Mouse (Mus musculus): Measurements from ENCODE around the gene Enox1. TPM values are rescaled to one million over a fixed set of nuclear protein-coding genes. Genes with fewer than 3 reads are reported as not detected.

Enox1 gene
- total and polyA plus RNA-seq, 3 experiments: not detected

DNA sequence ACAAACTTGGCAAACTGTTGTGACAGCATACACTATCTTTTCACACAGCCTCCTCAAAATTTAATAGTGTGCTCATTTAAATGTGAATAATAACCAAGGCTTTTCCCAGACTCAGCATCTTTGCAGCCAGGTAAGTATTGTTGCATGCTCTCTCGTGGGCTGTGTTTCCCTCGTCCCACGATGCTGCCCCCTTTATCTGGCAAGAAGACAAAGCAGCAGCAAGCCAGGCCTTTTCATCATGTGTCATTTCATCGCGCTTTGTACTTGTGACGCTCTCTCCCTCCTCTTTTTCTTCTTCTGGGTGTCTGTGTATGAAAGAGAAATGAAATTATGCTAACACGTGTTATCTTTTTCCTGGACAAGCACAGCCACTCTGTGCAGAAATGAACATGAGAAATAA lies 421.8 kb downstream of the Enox1 start:
- Histone ChIP-seq H3K9ac (ENCODE audit: insufficient read depth, low read depth) (no peak overlapping the region), H3K4me3 (replicated peaks in 1 of 3; ENCODE audit: low read depth in 2 of 3, low read length in 2 of 3, poor library complexity in 1 of 3) (no peak overlapping the region), H3K4me1 (ENCODE audit: control insufficient read depth in 1 of 2, insufficient read depth in 2 of 2) (no peaks in the 10 kb centered on the region), H3K27ac (ENCODE audit: insufficient read depth, low read depth) (no peak overlapping the region), H3K27me3 (replicated peaks) (no peaks in the 10 kb centered on the region), H3K36me3 (replicated peaks in 1 of 2; ENCODE audit: control insufficient read depth in 1 of 2, insufficient read depth in 1 of 2, low read length in 1 of 2) (no peaks in the 10 kb centered on the region), H3K4me2 (ENCODE audit: insufficient read depth, low read depth, poor library complexity, severe bottlenecking) (no peak overlapping the region), H3K79me2 (replicated peaks; ENCODE audit: control insufficient read depth, extremely low read depth, insufficient read depth, poor library complexity, severe bottlenecking) (no peaks in the 10 kb centered on the region), H3K9me3 (replicated peaks; ENCODE audit: low read length) (peaks cover 80% of the 10 kb centered on the region)
- in situ Hi-C loops (cut with MboI; ENCODE audit: low pct_ligation_motif_present, low pct_unique_long_range_greater_than_20kb, low sequenced_read_pairs): no loop called here
- DNase-seq (ENCODE audit: extremely low read depth): no peak
- dilution Hi-C loops (cut with MboI; ENCODE audit: extremely low pct_ligation_motif_present, extremely low pct_unique_long_range_greater_than_20kb, low sequenced_read_pairs): no loop called here
- TF ChIP-seq HCFC1 (IDR thresholded peaks at IDR 0.05; ENCODE audit: low read depth, low read length) (no peak), CHD2 (IDR thresholded peaks at IDR 0.05; ENCODE audit: low read length) (no peak), SIN3A (IDR thresholded peaks at IDR 0.05; ENCODE audit: low read length) (no peak), IRF4 (IDR thresholded peaks at IDR 0.05; ENCODE audit: low read depth, low read length) (no peak), MAFK (IDR thresholded peaks at IDR 0.05; ENCODE audit: insufficient replicate concordance, low read length) (no peak), NELFE (IDR thresholded peaks at IDR 0.05; ENCODE audit: low read depth, low read length) (no peak), ELF1 (IDR thresholded peaks at IDR 0.05; ENCODE audit: low read depth, low read length) (no peak), KAT2A (IDR thresholded peaks at IDR 0.05; ENCODE audit: insufficient replicate concordance, low read length) (no peak), UBTF (IDR thresholded peaks at IDR 0.05; ENCODE audit: low read depth, low read length) (no peak), ZNF384 (IDR thresholded peaks at IDR 0.05; ENCODE audit: low read depth, low read length) (no peak), SMC3 (IDR thresholded peaks at IDR 0.05; ENCODE audit: low read depth, low read length) (no peak), PAX5 (IDR thresholded peaks at IDR 0.05; ENCODE audit: low read length) (no peak), RCOR1 (conservative IDR thresholded peaks at IDR 0.05; ENCODE audit: low read depth, low read length) (no peak), POLR2A (IDR thresholded peaks at IDR 0.05; ENCODE audit: low read depth, low read length) (no peak), BHLHE40 (IDR thresholded peaks at IDR 0.05; ENCODE audit: low read depth, low read length) (no peak), E2F4 (IDR thresholded peaks at IDR 0.05; ENCODE audit: insufficient replicate concordance, low read depth, low read length) (no peak)

DNA sequence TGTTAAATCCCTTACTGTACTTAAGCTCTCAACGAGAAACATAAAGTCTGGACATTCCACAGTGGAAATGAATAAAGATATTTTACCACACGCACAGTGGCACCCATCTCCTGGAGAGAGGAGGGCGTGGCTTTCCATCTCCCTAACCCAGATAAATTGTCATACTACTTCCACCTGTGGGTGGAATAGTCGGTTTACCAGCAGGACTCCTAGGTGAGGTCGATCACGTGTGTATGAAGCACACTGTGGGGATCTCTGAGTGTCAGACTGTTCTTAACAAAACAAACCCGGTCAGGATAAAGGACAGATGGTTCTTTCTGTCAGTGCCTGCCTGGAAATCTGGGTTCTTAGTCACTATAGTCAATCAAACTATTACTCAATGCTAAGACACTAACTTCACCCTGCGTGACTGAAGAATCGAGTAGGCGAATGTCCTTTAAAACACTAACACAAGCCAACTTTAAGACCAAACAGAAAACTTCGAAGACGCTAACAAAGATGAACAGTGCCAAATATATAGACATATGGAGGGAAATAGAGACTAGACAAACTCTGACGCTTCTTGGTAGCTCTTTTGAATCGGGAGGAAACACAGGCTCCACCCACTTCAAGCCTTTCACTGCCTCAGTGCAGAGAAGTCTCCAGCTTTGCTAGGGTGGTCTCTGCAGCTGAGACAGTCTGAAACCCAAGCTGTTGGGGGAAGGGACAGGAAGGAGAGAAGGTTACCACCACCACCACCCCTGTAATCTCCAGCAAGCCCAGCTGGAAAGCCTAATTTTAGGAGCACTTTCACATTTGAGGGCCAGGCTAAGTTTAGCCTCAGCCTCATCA lies 423.8 kb downstream of the Enox1 start:
- TF ChIP-seq ETS1 (conservative IDR thresholded peaks at IDR 0.05; ENCODE audit: low read depth, low read length) (no peak), CTCF (conservative IDR thresholded peaks at IDR 0.05 in 1 of 2, IDR thresholded peaks at IDR 0.05 in 1 of 2; ENCODE audit: low read depth in 2 of 2, low read length in 2 of 2) (no peak), USF1 (IDR thresholded peaks at IDR 0.05; ENCODE audit: low read depth, low read length) (no peak), ZC3H11A (IDR thresholded peaks at IDR 0.05; ENCODE audit: low read depth, low read length) (no peak), RAD21 (IDR thresholded peaks at IDR 0.05; ENCODE audit: low read depth, low read length) (no peak), MAZ (IDR thresholded peaks at IDR 0.05; ENCODE audit: low read depth, low read length) (no peak), TCF12 (IDR thresholded peaks at IDR 0.05; ENCODE audit: low read depth, low read length) (no peak), IRF4 (IDR thresholded peaks at IDR 0.05; ENCODE audit: low read depth, low read length) (no peak), MAFK (IDR thresholded peaks at IDR 0.05; ENCODE audit: insufficient replicate concordance, low read length) (no peak), POLR2A (IDR thresholded peaks at IDR 0.05; ENCODE audit: low read depth, low read length) (no peak), EP300 (IDR thresholded peaks at IDR 0.05; ENCODE audit: low read length) (no peak), GABPA (IDR thresholded peaks at IDR 0.05; ENCODE audit: insufficient replicate concordance, low read depth, low read length) (no peak), BHLHE40 (IDR thresholded peaks at IDR 0.05; ENCODE audit: low read depth, low read length) (no peak), ZMIZ1 (IDR thresholded peaks at IDR 0.05; ENCODE audit: low read depth, low read length) (no peak), POLR2AphosphoS2 (IDR thresholded peaks at IDR 0.05; ENCODE audit: low read depth, low read length) (no peak), MXI1 (IDR thresholded peaks at IDR 0.05; ENCODE audit: low read depth, low read length) (no peak), JUN (IDR thresholded peaks at IDR 0.05; ENCODE audit: insufficient read depth, low read depth, low read length) (no peak), SIN3A (IDR thresholded peaks at IDR 0.05; ENCODE audit: low read length) (no peak), ZKSCAN1 (IDR thresholded peaks at IDR 0.05; ENCODE audit: borderline replicate concordance, low read depth, low read length) (no peak)
- Histone ChIP-seq H3K4me2 (ENCODE audit: insufficient read depth, low read depth, poor library complexity, severe bottlenecking) (no peak overlapping the region), H3K9ac (ENCODE audit: insufficient read depth, low read depth) (no peak overlapping the region), H3K4me3 (replicated peaks in 1 of 3; ENCODE audit: low read depth in 2 of 3, low read length in 2 of 3, poor library complexity in 1 of 3) (no peak overlapping the region), H3K36me3 (replicated peaks in 1 of 2; ENCODE audit: control insufficient read depth in 1 of 2, insufficient read depth in 1 of 2, low read length in 1 of 2) (no peaks in the 10 kb centered on the region), H3K27me3 (replicated peaks) (no peaks in the 10 kb centered on the region), H3K9me3 (replicated peaks; ENCODE audit: low read length) (peaks cover 83% of the 10 kb centered on the region), H3K27ac (ENCODE audit: insufficient read depth, low read depth) (no peak overlapping the region), H3K79me2 (replicated peaks; ENCODE audit: control insufficient read depth, extremely low read depth, insufficient read depth, poor library complexity, severe bottlenecking) (no peaks in the 10 kb centered on the region), H3K4me1 (ENCODE audit: control insufficient read depth in 1 of 2, insufficient read depth in 2 of 2) (no peaks in the 10 kb centered on the region)
- DNase-seq (ENCODE audit: extremely low read depth): no peak
- in situ Hi-C loops (cut with MboI; ENCODE audit: low pct_ligation_motif_present, low pct_unique_long_range_greater_than_20kb, low sequenced_read_pairs): no loop called here
- dilution Hi-C loops (cut with MboI; ENCODE audit: extremely low pct_ligation_motif_present, extremely low pct_unique_long_range_greater_than_20kb, low sequenced_read_pairs): no loop called here
